Mouse (Mus musculus): ENCODE measurements at regions not wholly inside any gene's neighbourhood (a gene's known extent, or its start where the extent isn't known, plus 50 kb on each side); places are given as distances from the start of the nearest gene placed in this dataset.

GRCm38 (mm10) chr14:62191624-62192023 is 100.8 kb upstream of the Rnaseh2b start:
- in situ Hi-C loops (cut with MboI; ENCODE audit: low pct_unique_long_range_greater_than_20kb): no loop called here
- DNase-seq (ENCODE audit: low read depth, low spot score) (no peak), ATAC-seq (no peak)
- peaks cover 21% of the 10 kb centered on the region for H3K27me3 ChIP-seq
- ChIA-PET CTCF (no interaction called here), POLR2A (no interaction called here)
- no peak for TF ChIP-seq CTCF (IDR thresholded peaks at IDR 0.05)

DNA sequence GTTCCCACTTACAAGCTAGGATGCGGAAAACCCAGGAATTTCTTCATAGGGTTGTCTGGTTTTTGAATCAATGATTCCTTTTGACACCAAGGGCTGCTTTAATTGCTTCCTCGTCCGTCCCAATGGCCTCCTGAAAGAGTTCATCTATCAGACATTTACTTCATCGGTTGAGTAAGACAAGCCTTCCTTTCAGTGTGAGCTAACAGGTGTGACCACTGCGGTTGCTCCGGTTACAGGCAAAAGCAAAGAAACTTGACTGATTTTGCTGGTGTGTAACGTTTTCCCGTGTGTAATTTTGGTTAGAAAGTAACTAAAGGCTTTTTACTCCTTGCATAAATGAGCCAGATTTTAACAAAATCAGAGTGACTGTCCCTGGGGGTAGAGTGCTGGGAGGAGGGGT is 99.6 kb upstream of the Rnaseh2b start:
- no peak for ATAC-seq
- ChIA-PET POLR2A (no interaction called here), CTCF (no interaction called here)
- in situ Hi-C loops (cut with MboI; ENCODE audit: low pct_unique_long_range_greater_than_20kb): no loop called here
- H3K27me3 ChIP-seq: peaks cover 15% of the 10 kb centered on the region
- no peak for DNase-seq (ENCODE audit: low read depth, low spot score)
- TF ChIP-seq CTCF (IDR thresholded peaks at IDR 0.05): no peak

- peaks cover 11% of the 10 kb centered on the region for H3K27me3 ChIP-seq
- in situ Hi-C loops (cut with MboI; ENCODE audit: low pct_unique_long_range_greater_than_20kb): no loop called here
- DNase-seq (ENCODE audit: low read depth, low spot score) (no peak), ATAC-seq (no peak)
- ChIA-PET POLR2A (no interaction called here), CTCF (no interaction called here)
- no peak for TF ChIP-seq CTCF (IDR thresholded peaks at IDR 0.05)
Observed at GRCm38 (mm10) chr14:62193371-62193770, 99.0 kb upstream of the Rnaseh2b start.

GRCm38 (mm10) chr14:62196776-62197175 is 95.6 kb upstream of the Rnaseh2b start:
- no peak for TF ChIP-seq CTCF (IDR thresholded peaks at IDR 0.05)
- ChIA-PET POLR2A (interaction anchor here (0.5 kb wide), 1 partner anchor 332 kb away, joined by 3 read pairs; no protein-coding TSS in a partner anchor), CTCF (interaction anchor here (1.0 kb wide), 1 partner anchor 12 kb away, joined by 4 read pairs; no protein-coding TSS in a partner anchor)
- ATAC-seq: no peak
- in situ Hi-C loops (cut with MboI; ENCODE audit: low pct_unique_long_range_greater_than_20kb): no loop called here
- DNase-seq (ENCODE audit: low read depth, low spot score): no peak
- H3K27me3 ChIP-seq: peaks cover 3% of the 10 kb centered on the region

- ChIA-PET CTCF (no interaction called here), POLR2A (no interaction called here)
- ATAC-seq: no peak
- in situ Hi-C loops (cut with MboI; ENCODE audit: low pct_unique_long_range_greater_than_20kb): no loop called here
- no peak for DNase-seq (ENCODE audit: low read depth, low spot score)
- TF ChIP-seq CTCF (IDR thresholded peaks at IDR 0.05): no peak
- peaks cover 8% of the 10 kb centered on the region for H3K27me3 ChIP-seq
Observed at GRCm38 (mm10) chr14:62198476-62199190, 93.8 kb upstream of the Rnaseh2b start.

DNA sequence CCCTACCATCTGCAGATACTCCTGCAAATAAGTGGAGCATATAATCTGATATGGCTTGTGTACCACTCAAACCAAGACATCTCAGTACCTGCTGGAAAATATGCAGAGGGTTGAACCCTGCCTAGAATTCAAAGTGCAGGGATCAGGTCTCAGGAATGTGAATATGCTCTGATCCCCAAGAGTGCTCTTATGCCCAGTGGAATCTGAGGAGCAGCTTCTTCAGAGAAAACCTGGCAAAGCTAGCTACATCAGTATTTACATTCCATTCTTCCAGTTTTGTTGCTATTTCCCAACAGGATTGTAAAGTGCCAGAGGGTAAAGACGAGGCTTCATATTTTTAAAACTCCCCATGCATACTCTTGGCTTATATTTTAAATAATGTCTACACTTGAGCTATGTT is 77.3 kb upstream of the Rnaseh2b start:
- no peaks in the 10 kb centered on the region for H3K27me3 ChIP-seq
- DNase-seq (ENCODE audit: low read depth, low spot score) (no peak), ATAC-seq (no peak)
- TF ChIP-seq CTCF (IDR thresholded peaks at IDR 0.05): no peak
- in situ Hi-C loops (cut with MboI; ENCODE audit: low pct_unique_long_range_greater_than_20kb): no loop called here
- ChIA-PET CTCF (no interaction called here), POLR2A (no interaction called here)

- POLR2A ChIA-PET: no interaction called here
Observed at GRCm38 (mm10) chr14:62216995-62217394, 75.4 kb upstream of the Rnaseh2b start.

DNA sequence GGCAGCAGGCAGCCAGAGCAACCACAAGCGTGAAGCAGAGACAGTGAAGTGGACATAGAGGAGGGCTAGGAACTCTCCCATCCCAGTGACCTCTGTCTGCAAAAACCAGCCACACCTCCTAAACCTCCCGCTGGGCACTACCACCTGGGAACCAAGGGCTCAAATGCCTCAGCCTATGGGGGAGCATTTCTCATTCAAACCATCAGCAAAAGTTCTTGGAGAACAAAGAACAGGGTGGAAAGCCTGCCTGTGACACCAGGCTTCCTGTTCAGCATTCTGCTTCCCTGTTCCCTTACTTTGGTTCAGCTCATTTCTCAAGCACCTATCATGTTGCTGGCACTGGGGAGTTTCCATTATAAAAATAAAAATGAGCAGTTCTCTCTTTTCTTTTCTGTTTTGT is 74.4 kb upstream of the Rnaseh2b start:
- TF ChIP-seq CTCF (IDR thresholded peaks at IDR 0.05): no peak
- DNase-seq (ENCODE audit: low read depth, low spot score): no peak
- ATAC-seq: no peak
- ChIA-PET POLR2A (no interaction called here), CTCF (no interaction called here)
- H3K27me3 ChIP-seq: no peaks in the 10 kb centered on the region
- in situ Hi-C loops (cut with MboI; ENCODE audit: low pct_unique_long_range_greater_than_20kb): no loop called here

More at GRCm38 (mm10) chr14:62216995-62217394, 75.4 kb upstream of the Rnaseh2b start:
- in situ Hi-C loops (cut with MboI; ENCODE audit: low pct_unique_long_range_greater_than_20kb): no loop called here
- DNase-seq (ENCODE audit: low read depth, low spot score): no peak
- ATAC-seq: no peak
- no peak for TF ChIP-seq CTCF (IDR thresholded peaks at IDR 0.05)
- no peaks in the 10 kb centered on the region for H3K27me3 ChIP-seq
- CTCF ChIA-PET: no interaction called here

- in situ Hi-C loops (cut with MboI; ENCODE audit: low pct_unique_long_range_greater_than_20kb): no loop called here
- H3K27me3 ChIP-seq: no peaks in the 10 kb centered on the region
- DNase-seq (ENCODE audit: low read depth, low spot score): no peak
- ChIA-PET CTCF (no interaction called here), POLR2A (no interaction called here)
- ATAC-seq: no peak
- TF ChIP-seq CTCF (IDR thresholded peaks at IDR 0.05): no peak
Observed at GRCm38 (mm10) chr14:62218716-62219115, 73.7 kb upstream of the Rnaseh2b start.

DNA sequence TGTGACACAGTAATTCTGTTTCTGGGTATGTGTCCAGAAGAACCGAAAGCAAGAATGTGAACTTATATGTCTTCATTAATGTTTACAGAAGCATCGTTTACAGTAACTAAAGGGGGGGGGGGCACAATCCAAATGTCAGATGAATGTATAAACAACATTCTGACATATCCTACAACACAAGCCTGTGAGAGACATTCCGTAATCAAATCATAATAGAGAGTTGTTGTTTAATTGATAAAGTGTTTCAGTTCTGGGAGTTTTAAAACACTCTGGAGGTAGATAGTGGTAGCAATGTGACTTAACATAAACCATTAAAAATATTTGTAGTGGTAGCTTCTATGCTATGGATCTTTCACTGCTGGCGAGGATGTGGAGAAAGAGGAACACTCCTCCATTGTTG is 71.6 kb upstream of the Rnaseh2b start:
- TF ChIP-seq CTCF (IDR thresholded peaks at IDR 0.05): no peak
- no peak for ATAC-seq
- ChIA-PET CTCF (no interaction called here), POLR2A (no interaction called here)
- H3K27me3 ChIP-seq: no peaks in the 10 kb centered on the region
- in situ Hi-C loops (cut with MboI; ENCODE audit: low pct_unique_long_range_greater_than_20kb): no loop called here
- DNase-seq (ENCODE audit: low read depth, low spot score): no peak

Data from Patski (cell line).